Mouse (Mus musculus): ENCODE measurements around the gene Wasf2. TPM values are rescaled to one million over a fixed set of nuclear protein-coding genes. Genes with fewer than 3 reads are reported as not detected.

Wasf2 gene
- polyA plus RNA-seq, 1 experiment from 2014 or later, result 23.1 TPM

GRCm38 (mm10) chr4:133182439-133183033 lies 52.2 kb downstream of the Wasf2 start:
- no peak for DNase-seq
- Histone ChIP-seq H3K27me3 (ENCODE audit: control insufficient read depth, insufficient read depth, low read length) (no peaks in the 10 kb centered on the region), H3K27ac (replicated peaks; ENCODE audit: low read depth, low read length) (no peak overlapping the region), H3K4me3 (replicated peaks; ENCODE audit: low read depth, low read length) (no peak overlapping the region), H3K9ac (replicated peaks; ENCODE audit: low read length) (no peak overlapping the region), H3K4me1 (ENCODE audit: control insufficient read depth, insufficient read depth, low read length) (peaks cover 6% of the 10 kb centered on the region; the same call in 1 of the 2 replicates), H3K9me3 (ENCODE audit: control insufficient read depth, low read length) (no peaks in the 10 kb centered on the region), H3K36me3 (ENCODE audit: control insufficient read depth, insufficient read depth, low read length) (peaks cover 3% of the 10 kb centered on the region), H3K4me2 (ENCODE audit: low read length) (no peak overlapping the region)
- no peak for ATAC-seq (ENCODE audit: low FRiP score, low TSS enrichment)
- 94% methylated on average over 8 of the region's 8 CpGs for WGBS

GRCm38 (mm10) chr4:133184031-133184897 lies 54.0 kb downstream of the Wasf2 start:
- Histone ChIP-seq H3K27me3 (ENCODE audit: control insufficient read depth, insufficient read depth, low read length) (no peaks in the 10 kb centered on the region), H3K9ac (replicated peaks; ENCODE audit: low read length) (no peak overlapping the region), H3K4me3 (replicated peaks; ENCODE audit: low read depth, low read length) (no peak overlapping the region), H3K36me3 (ENCODE audit: control insufficient read depth, insufficient read depth, low read length) (peaks cover 13% of the 10 kb centered on the region), H3K27ac (replicated peaks; ENCODE audit: low read depth, low read length) (peak overlapping the region; percentile 49; the same call in 1 of the 2 replicates), H3K9me3 (ENCODE audit: control insufficient read depth, low read length) (no peaks in the 10 kb centered on the region), H3K4me2 (ENCODE audit: low read length) (no peak overlapping the region), H3K4me1 (ENCODE audit: control insufficient read depth, insufficient read depth, low read length) (peaks cover 6% of the 10 kb centered on the region; the same call in 1 of the 2 replicates)
- ATAC-seq (ENCODE audit: low FRiP score, low TSS enrichment) (no peak), DNase-seq (no peak)
- 65% methylated on average over 14 of the region's 14 CpGs for WGBS

- no peak overlapping the region for H3K4me3 ChIP-seq (replicated peaks; ENCODE audit: low read depth, low read length)
- H3K36me3 ChIP-seq (ENCODE audit: control insufficient read depth, insufficient read depth, low read length), result peaks cover 17% of the 10 kb centered on the region
- no peak overlapping the region for H3K4me2 ChIP-seq (ENCODE audit: low read length)
- H3K27me3 ChIP-seq (ENCODE audit: control insufficient read depth, insufficient read depth, low read length), result no peaks in the 10 kb centered on the region
- peak; percentile 56 for DNase-seq
- H3K9me3 ChIP-seq (ENCODE audit: control insufficient read depth, low read length), result no peaks in the 10 kb centered on the region
- 53% methylated on average over 15 of the region's 15 CpGs for WGBS
- peak overlapping the region; percentile 49 for H3K27ac ChIP-seq (replicated peaks; ENCODE audit: low read depth, low read length)
- H3K9ac ChIP-seq (replicated peaks; ENCODE audit: low read length), result peak overlapping the region; percentile 20; the same call in 1 of the 2 replicates
- H3K4me1 ChIP-seq (ENCODE audit: control insufficient read depth, insufficient read depth, low read length), result peaks cover 6% of the 10 kb centered on the region; the same call in 1 of the 2 replicates
- no peak for ATAC-seq (ENCODE audit: low FRiP score, low TSS enrichment)
Measured at GRCm38 (mm10) chr4:133184898-133185665, 54.8 kb downstream of the Wasf2 start.

GRCm38 (mm10) chr4:133185893-133186292 lies 55.6 kb downstream of the Wasf2 start:
- no peak overlapping the region for H3K4me3 ChIP-seq (replicated peaks; ENCODE audit: low read depth, low read length)
- no peaks in the 10 kb centered on the region for H3K27me3 ChIP-seq (ENCODE audit: control insufficient read depth, insufficient read depth, low read length)
- peaks cover 25% of the 10 kb centered on the region for H3K36me3 ChIP-seq (ENCODE audit: control insufficient read depth, insufficient read depth, low read length)
- H3K27ac ChIP-seq (replicated peaks; ENCODE audit: low read depth, low read length), result no peak overlapping the region
- ATAC-seq (ENCODE audit: low FRiP score, low TSS enrichment), result no peak
- peaks cover 6% of the 10 kb centered on the region; the same call in 1 of the 2 replicates for H3K4me1 ChIP-seq (ENCODE audit: control insufficient read depth, insufficient read depth, low read length)
- WGBS, result 93% methylated on average over 8 of the region's 8 CpGs
- no peak overlapping the region for H3K4me2 ChIP-seq (ENCODE audit: low read length)
- no peak for DNase-seq
- H3K9ac ChIP-seq (replicated peaks; ENCODE audit: low read length), result no peak overlapping the region
- no peaks in the 10 kb centered on the region for H3K9me3 ChIP-seq (ENCODE audit: control insufficient read depth, low read length)

- Histone ChIP-seq H3K4me3 (replicated peaks; ENCODE audit: low read depth, low read length) (no peak overlapping the region), H3K9ac (replicated peaks; ENCODE audit: low read length) (no peak overlapping the region), H3K9me3 (ENCODE audit: control insufficient read depth, low read length) (no peaks in the 10 kb centered on the region), H3K27me3 (ENCODE audit: control insufficient read depth, insufficient read depth, low read length) (no peaks in the 10 kb centered on the region), H3K27ac (replicated peaks; ENCODE audit: low read depth, low read length) (no peak overlapping the region), H3K4me1 (ENCODE audit: control insufficient read depth, insufficient read depth, low read length) (peaks cover 6% of the 10 kb centered on the region; the same call in 1 of the 2 replicates), H3K4me2 (ENCODE audit: low read length) (no peak overlapping the region), H3K36me3 (ENCODE audit: control insufficient read depth, insufficient read depth, low read length) (peaks cover 34% of the 10 kb centered on the region)
- 96% methylated on average over 5 of the region's 5 CpGs for WGBS
- ATAC-seq (ENCODE audit: low FRiP score, low TSS enrichment) (no peak), DNase-seq (no peak)
Measured at GRCm38 (mm10) chr4:133186856-133187255, 56.6 kb downstream of the Wasf2 start.

DNA sequence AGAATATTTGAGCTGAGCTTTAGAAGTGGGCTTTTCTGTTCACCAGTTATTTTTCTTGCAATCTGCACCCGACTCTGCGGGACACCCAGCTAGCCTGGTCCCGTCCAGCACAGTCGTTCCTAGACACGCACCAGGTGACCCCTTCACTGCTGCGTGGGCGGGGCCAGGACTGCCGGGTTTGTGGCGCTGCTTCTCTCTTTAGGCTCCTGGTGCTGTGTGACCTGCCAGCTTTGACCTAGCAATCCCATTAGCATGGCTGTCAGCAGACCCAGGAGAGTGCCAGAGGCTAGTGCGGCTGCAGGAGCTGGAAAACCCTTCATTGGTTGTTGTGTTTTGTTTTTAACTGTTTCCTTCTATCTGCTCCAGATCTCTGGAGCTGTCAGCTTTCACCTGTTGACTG lies 59.1 kb downstream of the Wasf2 start:
- no peaks in the 10 kb centered on the region for H3K27me3 ChIP-seq (ENCODE audit: control insufficient read depth, insufficient read depth, low read length)
- no peak overlapping the region for H3K4me2 ChIP-seq (ENCODE audit: low read length)
- DNase-seq (no peak), ATAC-seq (ENCODE audit: low FRiP score, low TSS enrichment) (no peak)
- no peaks in the 10 kb centered on the region for H3K9me3 ChIP-seq (ENCODE audit: control insufficient read depth, low read length)
- peaks cover 57% of the 10 kb centered on the region for H3K36me3 ChIP-seq (ENCODE audit: control insufficient read depth, insufficient read depth, low read length)
- H3K4me1 ChIP-seq (ENCODE audit: control insufficient read depth, insufficient read depth, low read length), result 0 out of 2 replicates have a peak, but pooled peaks cover 6% of the 10 kb centered on the region
- H3K9ac ChIP-seq (replicated peaks; ENCODE audit: low read length), result no peak overlapping the region
- no peak overlapping the region; the same call in 1 of the 2 replicates for H3K27ac ChIP-seq (replicated peaks; ENCODE audit: low read depth, low read length)
- H3K4me3 ChIP-seq (replicated peaks; ENCODE audit: low read depth, low read length), result no peak overlapping the region
- WGBS, result 49% methylated on average over 10 of the region's 10 CpGs

DNA sequence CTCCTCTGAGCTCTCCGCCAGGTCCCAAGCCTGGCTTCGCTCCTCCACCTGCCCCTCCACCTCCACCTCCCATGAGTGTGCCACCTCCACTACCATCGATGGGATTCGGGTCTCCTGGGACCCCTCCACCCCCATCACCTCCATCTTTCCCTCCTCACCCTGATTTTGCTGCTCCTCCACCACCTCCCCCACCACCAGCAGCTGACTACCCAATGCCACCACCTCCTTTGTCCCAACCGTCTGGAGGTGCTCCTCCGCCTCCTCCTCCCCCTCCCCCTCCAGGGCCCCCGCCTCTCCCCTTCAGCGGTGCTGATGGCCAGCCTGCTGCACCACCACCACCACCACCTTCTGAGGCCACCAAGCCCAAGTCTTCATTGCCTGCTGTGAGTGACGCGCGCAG lies 64.2 kb downstream of the Wasf2 start:
- Histone ChIP-seq H3K27ac (replicated peaks; ENCODE audit: low read depth, low read length) (no peak overlapping the region), H3K9me3 (ENCODE audit: control insufficient read depth, low read length) (no peaks in the 10 kb centered on the region), H3K27me3 (ENCODE audit: control insufficient read depth, insufficient read depth, low read length) (no peaks in the 10 kb centered on the region), H3K4me1 (ENCODE audit: control insufficient read depth, insufficient read depth, low read length) (peaks cover 32% of the 10 kb centered on the region), H3K4me3 (replicated peaks; ENCODE audit: low read depth, low read length) (no peak overlapping the region), H3K9ac (replicated peaks; ENCODE audit: low read length) (no peak overlapping the region), H3K4me2 (ENCODE audit: low read length) (no peak overlapping the region), H3K36me3 (ENCODE audit: control insufficient read depth, insufficient read depth, low read length) (peaks cover 66% of the 10 kb centered on the region)
- WGBS, result 86% methylated on average over 11 of the region's 11 CpGs
- DNase-seq, result no peak
- no peak for ATAC-seq (ENCODE audit: low FRiP score, low TSS enrichment)

- Histone ChIP-seq H3K27me3 (ENCODE audit: control insufficient read depth, insufficient read depth, low read length) (no peaks in the 10 kb centered on the region), H3K36me3 (ENCODE audit: control insufficient read depth, insufficient read depth, low read length) (peaks cover 64% of the 10 kb centered on the region), H3K4me1 (ENCODE audit: control insufficient read depth, insufficient read depth, low read length) (peaks cover 36% of the 10 kb centered on the region), H3K4me2 (ENCODE audit: low read length) (no peak overlapping the region), H3K4me3 (replicated peaks; ENCODE audit: low read depth, low read length) (no peak overlapping the region), H3K9me3 (ENCODE audit: control insufficient read depth, low read length) (no peaks in the 10 kb centered on the region), H3K9ac (replicated peaks; ENCODE audit: low read length) (no peak overlapping the region), H3K27ac (replicated peaks; ENCODE audit: low read depth, low read length) (no peak overlapping the region)
- ATAC-seq (ENCODE audit: low FRiP score, low TSS enrichment) (no peak), DNase-seq (no peak)
- WGBS, result 65% methylated on average over 4 of the region's 4 CpGs
Measured at GRCm38 (mm10) chr4:133195014-133195413, 64.7 kb downstream of the Wasf2 start.
